Mouse (Mus musculus): ENCODE measurements around the gene Fam228b.

DNA sequence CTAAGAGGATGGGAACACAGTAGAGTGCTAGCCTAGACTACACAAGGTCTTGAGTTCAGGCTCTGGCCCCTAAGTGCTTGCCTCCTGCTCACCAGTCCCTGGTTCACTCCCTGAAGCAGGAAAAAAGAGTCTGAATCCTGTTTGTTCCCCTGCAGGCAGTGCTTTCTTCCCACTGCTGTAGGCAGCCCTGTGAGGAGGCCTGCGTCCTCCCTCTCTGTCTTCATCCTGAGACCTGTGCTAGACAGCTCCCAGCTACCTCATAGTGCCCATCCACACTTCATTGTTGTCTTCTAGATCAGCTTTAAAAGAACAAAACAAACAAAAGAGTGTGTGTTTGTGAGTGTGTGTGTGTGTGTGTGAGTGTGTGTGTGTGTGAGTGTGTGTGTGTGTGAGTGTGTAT, 74.5 kb downstream of the Fam228b start:
- TF ChIP-seq POLR2A (IDR thresholded peaks at IDR 0.05; ENCODE audit: insufficient read depth, low read depth, low read length): no peak
- TF ChIP-seq CTCF (IDR thresholded peaks at IDR 0.05): no peak

Data from heart, adult 2 months (tissue).